Mouse (Mus musculus): ENCODE results near the gene Rrp7a. TPM values are rescaled to one million over a fixed set of nuclear protein-coding genes. Genes with fewer than 3 reads are reported as not detected.

Gene Rrp7a
- polyA plus RNA-seq, 1 experiment from 2014 or later, result 66.9 TPM

DNA sequence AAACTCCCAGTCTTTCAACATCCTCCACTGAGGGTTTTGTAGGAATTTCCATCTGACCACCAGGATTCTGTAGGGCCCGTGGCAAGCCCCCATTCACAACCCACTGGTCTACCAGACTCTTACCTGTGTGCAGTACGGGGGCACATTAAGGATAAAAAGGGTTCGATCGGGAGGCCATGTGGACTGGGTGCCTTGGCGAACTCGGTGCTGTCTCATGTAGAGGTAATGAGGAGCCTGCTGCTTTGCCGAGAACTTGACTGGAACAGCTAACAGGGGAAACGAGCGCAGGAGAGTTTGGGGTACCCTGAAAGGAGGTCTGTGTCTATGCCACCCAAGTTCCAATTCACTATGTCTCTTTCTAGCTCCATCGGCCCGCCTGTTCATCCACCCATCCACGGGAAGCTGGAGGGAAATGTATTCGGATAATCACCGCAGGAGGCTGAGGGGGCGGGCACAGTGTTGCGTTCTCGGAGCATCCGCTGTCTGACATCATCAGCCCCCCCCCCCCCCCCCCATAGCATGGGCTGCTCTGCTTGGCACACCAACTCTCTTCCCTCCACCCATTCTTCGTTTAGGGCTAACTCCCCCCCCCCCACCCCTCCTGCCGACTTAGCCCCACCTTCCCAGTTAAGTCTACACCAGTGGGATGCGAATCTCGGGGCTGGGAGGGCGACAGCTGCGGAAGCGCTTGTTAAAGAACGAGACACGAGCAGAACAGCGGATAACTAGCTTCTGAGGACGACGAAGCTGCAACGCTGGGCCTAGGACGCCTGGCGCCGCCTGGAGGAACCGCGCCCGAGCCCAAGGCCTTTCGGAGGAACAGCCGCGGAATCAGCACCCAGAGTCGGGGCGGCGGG lies 664 bp downstream of the Rrp7a start:
- WGBS, result 4% methylated on average over 43 of the region's 43 CpGs
- Histone ChIP-seq H3K4me3 (peak overlapping the region; percentile 86), H3K36me3 (peaks cover 59% of the 10 kb centered on the region), H3K4me1 (peaks cover 10% of the 10 kb centered on the region), H3K27me3 (ENCODE audit: low read depth, poor library complexity, severe bottlenecking) (no peaks in the 10 kb centered on the region), H3K9me3 (replicated peaks) (no peaks in the 10 kb centered on the region), H3K27ac (peak overlapping the region; percentile 83)
- peak; percentile 62 for DNase-seq (ENCODE audit: low spot score)

DNA sequence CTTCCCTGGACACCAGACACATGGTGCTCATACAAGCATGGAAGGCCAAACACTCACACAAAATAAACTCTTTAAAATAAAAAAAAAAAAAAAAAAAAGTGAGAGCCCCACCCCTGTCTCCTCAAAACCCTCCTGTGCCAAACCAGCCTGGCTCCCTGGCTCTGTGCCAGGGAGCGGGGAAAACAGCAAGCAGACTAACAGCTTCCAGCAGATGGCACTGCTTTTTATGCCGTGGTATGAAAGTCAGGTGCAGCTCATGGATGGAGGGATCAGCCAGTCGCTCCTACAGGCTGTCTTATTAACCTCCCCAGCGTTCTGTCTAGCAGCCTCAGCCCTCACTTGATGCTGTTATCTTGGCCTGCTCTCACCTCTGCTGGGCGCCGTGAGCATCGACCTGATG lies 4.2 kb downstream of the Rrp7a start:
- 87% methylated on average over 7 of the region's 7 CpGs for WGBS
- no peak for DNase-seq (ENCODE audit: low spot score)
- H3K36me3 ChIP-seq, result peaks cover 69% of the 10 kb centered on the region

DNA sequence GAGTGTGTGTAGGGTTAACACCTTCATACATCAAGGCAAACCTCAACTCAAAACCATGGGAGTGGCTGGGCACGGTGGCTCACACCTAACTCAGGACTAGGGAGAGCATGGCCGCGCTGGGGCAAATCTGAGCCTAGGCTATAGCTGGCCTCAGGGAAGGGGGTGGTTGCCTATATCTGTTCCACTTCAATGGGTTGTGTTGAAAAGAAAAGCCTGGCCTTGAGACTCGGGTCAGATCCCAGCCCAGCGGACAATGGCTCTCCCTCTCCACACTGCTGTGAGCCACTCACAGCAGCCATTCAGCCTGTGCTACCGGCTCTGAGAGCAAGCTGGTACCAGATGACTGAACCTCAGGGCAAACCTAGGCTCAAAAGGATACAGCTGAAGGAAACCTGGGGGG lies 7.5 kb downstream of the Rrp7a start:
- no peaks in the 10 kb centered on the region for H3K27me3 ChIP-seq (ENCODE audit: low read depth, poor library complexity, severe bottlenecking)
- H3K4me1 ChIP-seq, result peaks cover 5% of the 10 kb centered on the region
- no peak overlapping the region for H3K4me3 ChIP-seq
- DNase-seq (ENCODE audit: low spot score), result no peak
- no peaks in the 10 kb centered on the region for H3K9me3 ChIP-seq (replicated peaks)
- no peak overlapping the region for H3K27ac ChIP-seq
- 87% methylated on average over 6 of the region's 6 CpGs for WGBS
- H3K36me3 ChIP-seq, result peaks cover 66% of the 10 kb centered on the region

More for the DNA sequence above, 4.2 kb downstream of the Rrp7a start:
- Histone ChIP-seq H3K27me3 (ENCODE audit: low read depth, poor library complexity, severe bottlenecking) (no peaks in the 10 kb centered on the region), H3K9me3 (replicated peaks) (no peaks in the 10 kb centered on the region), H3K4me1 (peaks cover 10% of the 10 kb centered on the region), H3K4me3 (no peak overlapping the region), H3K27ac (no peak overlapping the region)

DNA sequence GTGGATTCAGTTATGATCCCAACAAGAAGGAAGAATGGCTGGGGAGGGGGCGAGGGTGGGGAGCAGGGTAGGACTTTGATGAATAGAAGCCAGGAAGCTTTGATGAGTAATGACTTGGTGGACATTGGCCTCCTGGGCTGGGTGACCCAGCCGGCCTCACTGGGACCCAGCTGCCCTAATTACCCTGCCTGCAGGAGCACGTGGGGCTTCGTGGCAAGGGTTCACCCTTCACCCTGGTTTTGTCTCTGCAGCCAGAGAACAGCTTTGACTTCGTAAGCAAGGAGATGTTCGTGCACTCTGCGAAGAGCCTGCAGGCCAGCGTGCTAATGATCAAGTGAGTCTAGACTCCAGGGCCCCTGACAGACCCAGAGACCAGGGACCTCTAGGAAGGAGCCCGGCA lies 8.5 kb downstream of the Rrp7a start:
- Histone ChIP-seq H3K4me1 (peaks cover 5% of the 10 kb centered on the region), H3K27ac (no peak overlapping the region), H3K9me3 (replicated peaks) (no peaks in the 10 kb centered on the region), H3K36me3 (peaks cover 61% of the 10 kb centered on the region), H3K27me3 (ENCODE audit: low read depth, poor library complexity, severe bottlenecking) (no peaks in the 10 kb centered on the region), H3K4me3 (no peak overlapping the region)
- 79% methylated on average over 9 of the region's 9 CpGs for WGBS
- no peak for DNase-seq (ENCODE audit: low spot score)

DNA sequence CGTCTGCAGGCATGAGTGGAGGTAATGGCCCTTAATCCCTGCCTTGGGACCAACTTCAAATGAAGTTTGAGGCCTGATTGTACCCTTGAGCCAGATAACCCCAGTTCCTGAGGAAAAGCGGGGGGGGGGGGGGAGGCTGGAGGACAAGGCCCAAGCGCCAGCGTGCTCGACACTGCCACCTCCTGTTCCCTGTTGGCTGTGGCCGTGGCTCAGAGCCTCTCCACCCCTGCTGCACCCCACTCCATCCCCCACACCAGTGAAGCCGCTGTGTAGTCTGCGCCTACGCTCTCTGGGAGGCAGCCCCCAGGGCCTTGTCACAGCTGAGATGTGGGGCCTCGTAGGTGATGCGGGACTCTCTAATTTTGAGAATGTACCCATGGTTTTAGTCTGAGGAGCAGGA lies 9.7 kb downstream of the Rrp7a start:
- peak; percentile 72 for DNase-seq (ENCODE audit: low spot score)
- WGBS, result 12% methylated on average over 11 of the region's 11 CpGs
- no peak overlapping the region for H3K4me3 ChIP-seq
- H3K27me3 ChIP-seq (ENCODE audit: low read depth, poor library complexity, severe bottlenecking), result no peaks in the 10 kb centered on the region
- no peaks in the 10 kb centered on the region for H3K9me3 ChIP-seq (replicated peaks)
- H3K27ac ChIP-seq, result no peak overlapping the region; the same call in 1 of the 2 replicates
- H3K36me3 ChIP-seq, result peaks cover 48% of the 10 kb centered on the region
- H3K4me1 ChIP-seq, result peaks cover 5% of the 10 kb centered on the region

DNA sequence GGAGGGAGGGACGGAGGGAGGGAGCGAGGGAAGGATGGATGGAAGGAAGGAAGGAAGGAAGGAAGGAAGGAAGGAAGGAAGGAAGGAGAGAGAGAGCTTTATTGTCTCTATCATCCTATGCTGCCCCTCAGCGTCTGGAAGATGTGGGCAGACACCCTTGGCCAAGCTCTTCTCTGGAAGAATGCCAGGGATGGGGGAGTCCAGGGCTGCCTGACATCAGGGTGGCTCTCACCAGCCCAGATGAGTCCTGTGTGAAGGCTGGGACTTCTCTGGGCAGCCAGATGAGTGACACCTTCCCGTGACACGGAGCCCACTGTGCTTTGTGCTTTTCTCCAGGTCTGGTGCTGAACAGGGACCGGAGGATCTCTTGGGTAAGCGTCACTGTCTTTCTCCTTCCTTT lies 10.7 kb downstream of the Rrp7a start:
- 89% methylated on average over 7 of the region's 7 CpGs for WGBS
- no peaks in the 10 kb centered on the region for H3K27me3 ChIP-seq (ENCODE audit: low read depth, poor library complexity, severe bottlenecking)
- no peak overlapping the region for H3K27ac ChIP-seq
- no peaks in the 10 kb centered on the region for H3K9me3 ChIP-seq (replicated peaks)
- DNase-seq (ENCODE audit: low spot score), result no peak
- H3K4me3 ChIP-seq, result no peak overlapping the region
- peaks cover 38% of the 10 kb centered on the region for H3K36me3 ChIP-seq
- peaks cover 9% of the 10 kb centered on the region for H3K4me1 ChIP-seq

DNA sequence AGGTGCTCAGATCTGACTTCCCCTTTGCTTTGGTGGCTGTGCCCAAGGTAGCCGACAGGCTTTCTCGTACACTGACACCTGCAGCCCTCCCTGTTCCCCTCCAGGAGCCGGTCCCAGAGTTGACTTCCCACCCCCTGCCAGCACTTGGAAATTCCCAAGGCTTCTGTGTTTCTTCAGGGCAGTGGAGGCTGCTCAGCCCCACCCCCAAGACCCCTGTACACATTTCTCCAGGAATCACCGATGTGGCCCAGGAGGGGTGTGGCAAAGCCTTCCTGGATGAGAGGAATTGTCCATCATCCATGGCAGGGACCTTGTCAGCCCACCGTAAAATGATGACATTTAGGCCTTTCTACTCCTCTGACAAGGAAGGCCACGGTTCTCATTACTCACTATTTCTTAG lies 11.3 kb downstream of the Rrp7a start:
- Histone ChIP-seq H3K27me3 (ENCODE audit: low read depth, poor library complexity, severe bottlenecking) (no peaks in the 10 kb centered on the region), H3K27ac (no peak overlapping the region), H3K9me3 (replicated peaks) (no peaks in the 10 kb centered on the region), H3K36me3 (peaks cover 32% of the 10 kb centered on the region), H3K4me3 (no peak overlapping the region), H3K4me1 (peaks cover 9% of the 10 kb centered on the region)
- WGBS, result 60% methylated on average over 6 of the region's 6 CpGs
- DNase-seq (ENCODE audit: low spot score), result no peak

DNA sequence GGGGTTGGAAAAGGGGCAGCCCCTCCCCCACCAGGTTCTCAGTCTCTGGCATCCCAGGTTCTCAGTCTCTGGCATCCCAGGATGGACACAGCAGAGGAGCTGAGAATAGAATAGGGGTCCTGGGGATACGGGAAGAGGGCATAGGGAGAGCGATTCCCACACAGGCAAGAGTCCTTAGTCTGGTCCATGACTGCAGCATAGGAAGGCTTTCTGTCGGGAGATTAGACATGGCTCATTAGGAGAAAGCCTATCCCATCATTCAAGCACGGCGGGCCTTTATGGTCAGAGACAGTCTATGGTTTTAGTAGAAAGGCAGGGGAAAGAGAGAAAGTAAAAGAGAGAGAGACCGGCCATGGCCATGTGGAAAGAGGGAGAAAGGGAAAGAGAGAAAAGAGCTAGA lies 14.8 kb downstream of the Rrp7a start:
- H3K27ac ChIP-seq, result no peak overlapping the region
- H3K4me1 ChIP-seq, result peaks cover 6% of the 10 kb centered on the region
- WGBS, result 68% methylated on average over 6 of the region's 6 CpGs
- no peak overlapping the region for H3K4me3 ChIP-seq
- 0 out of 2 replicates have a peak, but pooled peaks cover 5% of the 10 kb centered on the region for H3K36me3 ChIP-seq
- no peaks in the 10 kb centered on the region for H3K9me3 ChIP-seq (replicated peaks)
- no peak for DNase-seq (ENCODE audit: low spot score)
- no peaks in the 10 kb centered on the region for H3K27me3 ChIP-seq (ENCODE audit: low read depth, poor library complexity, severe bottlenecking)

DNA sequence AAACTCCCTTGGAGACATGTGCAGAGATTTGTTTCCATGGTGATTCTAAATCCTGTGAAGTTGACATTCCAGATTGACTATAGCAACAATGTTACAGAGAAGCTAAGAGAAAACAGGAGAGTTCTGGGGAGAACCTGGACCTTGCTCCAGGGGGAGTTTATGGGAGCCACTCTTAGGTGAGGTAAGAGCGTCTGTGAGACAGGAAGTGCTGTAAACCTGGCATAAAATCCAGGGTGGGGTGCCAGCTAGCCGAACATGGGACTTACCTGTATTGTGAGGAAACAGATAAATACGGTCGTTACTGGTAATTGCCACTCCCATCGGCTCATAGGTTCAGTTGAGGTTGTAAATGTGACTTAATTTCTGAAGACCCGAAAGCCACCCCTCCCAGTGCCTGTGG lies 16.2 kb downstream of the Rrp7a start:
- Histone ChIP-seq H3K4me1 (peaks cover 4% of the 10 kb centered on the region; the same call in 1 of the 2 replicates), H3K36me3 (0 out of 2 replicates have a peak, but pooled peaks cover 5% of the 10 kb centered on the region), H3K9me3 (replicated peaks) (no peaks in the 10 kb centered on the region), H3K4me3 (no peak overlapping the region), H3K27ac (no peak overlapping the region), H3K27me3 (ENCODE audit: low read depth, poor library complexity, severe bottlenecking) (no peaks in the 10 kb centered on the region)
- DNase-seq (ENCODE audit: low spot score), result no peak
- WGBS, result 68% methylated on average over 6 of the region's 6 CpGs

DNA sequence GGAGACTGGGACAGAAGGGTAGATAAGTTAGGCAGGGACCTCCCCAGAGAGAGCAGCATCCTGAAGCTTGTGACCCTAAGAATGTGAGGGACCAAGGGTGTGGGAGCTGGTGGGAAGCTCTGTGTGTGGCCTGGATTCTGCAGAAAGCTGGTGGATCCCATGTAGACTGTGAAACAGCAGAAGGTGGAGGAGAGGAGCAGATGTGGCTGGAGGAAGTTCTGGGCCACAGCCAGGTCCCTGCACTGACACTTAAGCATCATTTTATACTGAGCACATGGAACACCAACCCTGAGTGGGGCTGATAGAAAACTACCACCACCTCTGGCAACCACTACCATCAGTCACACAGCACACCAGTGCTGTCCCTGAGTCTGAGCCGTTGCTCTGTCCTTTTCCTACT lies 19.5 kb downstream of the Rrp7a start:
- H3K27me3 ChIP-seq (ENCODE audit: low read depth, poor library complexity, severe bottlenecking), result peaks cover 14% of the 10 kb centered on the region
- H3K4me1 ChIP-seq, result peaks cover 25% of the 10 kb centered on the region
- H3K9me3 ChIP-seq (replicated peaks), result no peaks in the 10 kb centered on the region
- H3K4me3 ChIP-seq, result no peak overlapping the region
- H3K36me3 ChIP-seq, result no peaks in the 10 kb centered on the region
- DNase-seq (ENCODE audit: low spot score), result no peak
- 64% methylated on average over 1 of the region's 1 CpGs for WGBS
- no peak overlapping the region for H3K27ac ChIP-seq

DNA sequence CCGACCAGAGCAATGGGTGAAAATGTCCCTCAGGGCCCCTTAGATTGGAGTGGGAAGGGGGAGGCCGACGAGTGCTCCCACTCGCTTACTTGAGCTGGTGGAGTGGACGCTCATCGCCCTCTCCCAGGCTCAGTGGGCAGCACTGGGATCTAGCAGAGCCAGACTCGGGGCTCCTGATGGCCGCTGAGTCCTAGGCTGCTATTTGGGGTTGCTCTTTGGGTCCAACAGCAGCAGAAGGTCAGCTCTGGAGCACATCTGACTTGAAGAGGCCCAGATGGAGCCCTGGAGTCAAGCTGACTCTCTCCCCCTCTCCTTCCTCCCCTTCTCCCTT lies 22.3 kb downstream of the Rrp7a start:
- H3K27me3 ChIP-seq (ENCODE audit: low read depth, poor library complexity, severe bottlenecking), result peaks cover 21% of the 10 kb centered on the region
- peaks cover 20% of the 10 kb centered on the region for H3K4me1 ChIP-seq
- 5% methylated on average over 8 of the region's 8 CpGs for WGBS
- H3K4me3 ChIP-seq, result peak overlapping the region; percentile 59
- no peaks in the 10 kb centered on the region for H3K9me3 ChIP-seq (replicated peaks)
- no peaks in the 10 kb centered on the region for H3K36me3 ChIP-seq
- peak overlapping the region; percentile 86 for H3K27ac ChIP-seq
- no peak for DNase-seq (ENCODE audit: low spot score)

DNA sequence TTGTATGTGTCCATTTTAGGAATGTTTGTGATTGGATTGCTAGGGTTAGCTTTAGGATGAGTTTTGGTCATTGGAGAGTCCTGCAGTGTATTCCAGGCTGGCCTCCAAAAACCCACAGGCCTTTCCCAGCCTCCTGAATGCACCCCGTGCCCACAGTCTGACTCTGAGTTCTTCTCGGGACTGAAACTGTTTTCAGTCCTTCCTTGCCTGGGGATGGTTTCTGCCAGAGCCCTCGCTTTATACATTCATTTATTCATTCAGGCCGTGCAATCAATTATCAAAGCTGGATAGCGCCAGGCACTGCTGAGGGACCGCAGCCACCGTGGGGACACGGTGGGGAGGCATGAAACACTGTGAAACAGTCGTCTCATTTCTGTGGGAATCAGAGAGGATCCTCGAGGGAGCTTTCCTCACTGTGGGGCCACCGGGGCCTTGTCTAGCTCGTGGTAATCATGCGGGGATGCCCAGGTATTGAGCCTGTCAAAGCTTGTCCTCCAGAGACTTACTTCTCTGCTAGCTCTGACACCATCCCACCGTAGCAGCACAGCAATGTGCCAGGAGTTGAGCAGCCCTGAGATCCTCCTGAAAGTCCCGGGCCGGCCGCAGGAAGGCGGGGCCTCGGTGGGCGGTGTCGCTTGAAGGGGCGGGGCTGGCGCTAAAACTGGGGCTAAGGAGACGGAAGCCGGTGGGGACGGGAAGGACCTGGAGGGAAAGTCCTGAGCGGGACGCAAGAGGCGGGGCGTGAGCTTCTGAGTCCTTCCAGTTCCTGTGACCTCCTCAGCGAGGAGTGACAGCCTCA lies 22.9 kb downstream of the Rrp7a start:
- peak overlapping the region; percentile 86 for H3K27ac ChIP-seq
- peaks cover 21% of the 10 kb centered on the region for H3K27me3 ChIP-seq (ENCODE audit: low read depth, poor library complexity, severe bottlenecking)
- H3K36me3 ChIP-seq, result no peaks in the 10 kb centered on the region
- peak; percentile 93 for DNase-seq (ENCODE audit: low spot score)
- peaks cover 20% of the 10 kb centered on the region for H3K4me1 ChIP-seq
- no peaks in the 10 kb centered on the region for H3K9me3 ChIP-seq (replicated peaks)
- H3K4me3 ChIP-seq, result peak overlapping the region; percentile 59
- WGBS, result 3% methylated on average over 31 of the region's 31 CpGs

DNA sequence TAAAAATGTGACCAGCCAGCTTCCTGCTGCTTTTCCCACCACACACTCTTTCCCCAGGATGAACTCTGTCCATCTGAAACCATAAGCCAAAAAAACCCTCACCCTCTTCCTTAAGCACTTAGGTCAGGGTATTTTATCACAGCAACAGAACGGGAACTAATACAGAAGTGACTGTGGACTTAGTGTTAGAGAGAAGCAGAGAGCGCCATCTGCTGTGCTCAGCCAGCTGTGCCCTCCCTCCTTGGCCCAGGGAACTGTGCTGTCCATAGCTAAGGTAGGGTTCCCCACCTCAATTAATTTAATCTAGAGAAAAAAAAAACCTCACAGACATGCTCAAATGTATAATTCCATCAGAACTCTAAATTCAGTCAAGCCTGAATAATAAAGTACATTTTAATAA lies 26.7 kb downstream of the Rrp7a start:
- Histone ChIP-seq H3K36me3 (no peaks in the 10 kb centered on the region), H3K27me3 (ENCODE audit: low read depth, poor library complexity, severe bottlenecking) (peaks cover 21% of the 10 kb centered on the region), H3K9me3 (replicated peaks) (no peaks in the 10 kb centered on the region), H3K4me3 (no peak overlapping the region), H3K27ac (no peak overlapping the region), H3K4me1 (peaks cover 23% of the 10 kb centered on the region)
- no peak for DNase-seq (ENCODE audit: low spot score)
- 51% methylated on average over 2 of the region's 2 CpGs for WGBS
